Mouse (Mus musculus) forebrain, embryonic 12.5 days (tissue): ENCODE results near the gene Ccnl2. TPM values are rescaled to one million over a fixed set of nuclear protein-coding genes. Genes with fewer than 3 reads are reported as not detected.

Experiments used
- ATAC-seq: fragments of 200-750 bp; cut with Nextera tagmentation; 2 replicates; pipeline ENCODE4 v1.8.0; 2017; ENCODE audit warnings: moderate TSS enrichment; ENCODE audit not compliant: low FRiP score
- H3K27ac ChIP-seq: fragments of 300-500 bp; sonication (generic); 2 replicates; pipeline ENCODE4 v1.5.1; 2016; ENCODE audit warnings: mild to moderate bottlenecking
- H3K27me3 ChIP-seq: fragments of 300-500 bp; sonication (generic); 2 replicates; pipeline ENCODE4 v1.6.1; 2016; ENCODE audit warnings: mild to moderate bottlenecking
- H3K36me3 ChIP-seq: fragments of 300-500 bp; sonication (generic); replicated peaks from 2 replicates; pipeline ENCODE4 v1.6.1; 2016; ENCODE audit warnings: mild to moderate bottlenecking
- H3K4me1 ChIP-seq: fragments of 300-500 bp; sonication (generic); 2 replicates; pipeline ENCODE4 v1.6.1; 2016
- H3K4me2 ChIP-seq: fragments of 300-500 bp; sonication (generic); 2 replicates; pipeline ENCODE4 v1.6.1; 2016; ENCODE audit warnings: mild to moderate bottlenecking, moderate library complexity
- H3K4me3 ChIP-seq: fragments of 300-500 bp; sonication (generic); replicated peaks from 2 replicates; pipeline ENCODE4 v1.5.1; 2016; ENCODE audit warnings: mild to moderate bottlenecking
- H3K9ac ChIP-seq: fragments of 300-500 bp; sonication (generic); 2 replicates; pipeline ENCODE4 v1.6.1; 2016; ENCODE audit warnings: mild to moderate bottlenecking
- H3K9me3 ChIP-seq: fragments of 300-500 bp; sonication (generic); 2 replicates; pipeline ENCODE4 v1.6.1; 2016
- WGBS: fragments of 180-500 bp; shearing (Covaris S2); methylation state at CpG from one replicate; pipeline ENCODE4 v1.1.7; 2016; 5-methylcytosine and 5-hydroxymethylcytosine counted together
- polyA plus RNA-seq: library from polyadenylated mRNA; unstranded; fragments of >200 nt; fragmentation: Nextera tagmentation; extraction: Ambion mirVana; gene quantifications from 2 replicates; pipeline ENCODE4 v1.2.1, GENCODE M21; 2016

Ccnl2 gene
- polyA plus RNA-seq, result 195 and 202 TPM in 2 replicates

- Histone ChIP-seq H3K27ac (peak within 1 kb of the TSS; percentile 89), H3K9me3 (no peaks in the 10 kb centered on the region), H3K27me3 (no peaks in the 10 kb centered on the region), H3K4me1 (peaks cover 21% of the 10 kb centered on the region), H3K36me3 (peaks cover 72% of the 10 kb centered on the region), H3K4me3 (peak within 1 kb of the TSS; percentile 100), H3K9ac (peak within 1 kb of the TSS; percentile 99), H3K4me2 (peak within 1 kb of the TSS; percentile 82)
- ATAC-seq, result peak; percentile 99
- WGBS, result under 1% methylated on average over 60 of the region's 60 CpGs
Measured at GRCm38 (mm10) chr4:155811929-155812664, at the start of gene Ccnl2. Gene Ccnl2, plus strand, starts transcription at chr4:155812489.

- Histone ChIP-seq H3K4me1 (peaks cover 22% of the 10 kb centered on the region), H3K9ac (peak overlapping the region; percentile 75), H3K4me2 (peak overlapping the region; percentile 79), H3K27me3 (peaks cover 40% of the 10 kb centered on the region), H3K9me3 (no peaks in the 10 kb centered on the region), H3K27ac (0 out of 2 replicates have a peak overlapping the region, but pooled peaks have one; percentile 50), H3K36me3 (no peaks in the 10 kb centered on the region), H3K4me3 (peak overlapping the region; percentile 54)
- whole genome bisulfite sequencing, result 60% methylated on average over 5 of the region's 5 CpGs
- no peak for ATAC-seq
Measured at GRCm38 (mm10) chr4:155769496-155769879, 42.8 kb upstream of the Ccnl2 start.

DNA sequence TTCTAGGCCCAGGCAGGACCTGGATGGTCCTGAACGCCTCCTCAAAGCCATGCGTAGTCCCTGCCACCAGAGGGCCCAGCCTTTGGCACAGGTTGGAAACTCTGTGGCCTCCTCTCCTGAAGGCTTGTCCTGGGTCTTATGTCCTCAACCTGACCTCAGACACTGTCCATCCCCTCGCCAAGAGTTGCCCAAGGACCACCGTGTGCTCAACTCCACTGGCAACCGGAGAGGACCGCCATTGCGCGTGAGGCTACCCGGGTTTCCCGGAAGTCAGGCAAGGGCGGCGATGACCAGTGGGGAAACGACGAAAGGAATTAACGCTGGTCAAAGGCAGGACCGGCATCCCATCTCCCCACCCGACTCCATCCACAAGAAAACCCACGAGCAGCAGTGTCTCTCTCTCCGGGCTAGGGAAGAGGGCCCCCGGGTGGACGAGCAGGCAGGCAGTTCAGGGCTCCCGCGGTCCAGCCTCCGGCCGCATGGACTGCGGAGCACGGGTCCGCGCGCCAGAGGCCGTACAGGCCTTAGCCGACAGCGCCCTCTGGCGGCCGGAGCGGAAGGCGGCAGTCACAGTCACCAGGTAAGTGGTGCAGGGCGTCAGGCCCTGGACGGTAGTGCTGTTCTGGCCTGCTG lies 42.3 kb upstream of the Ccnl2 start:
- Histone ChIP-seq H3K9me3 (no peaks in the 10 kb centered on the region), H3K36me3 (no peaks in the 10 kb centered on the region), H3K4me1 (peaks cover 25% of the 10 kb centered on the region), H3K9ac (peak overlapping the region; percentile 75), H3K4me2 (peak overlapping the region; percentile 79), H3K27me3 (peaks cover 45% of the 10 kb centered on the region), H3K4me3 (peak overlapping the region; percentile 54), H3K27ac (peak overlapping the region; percentile 50)
- under 1% methylated on average over 39 of the region's 39 CpGs for WGBS
- ATAC-seq, result peak; percentile 92

DNA sequence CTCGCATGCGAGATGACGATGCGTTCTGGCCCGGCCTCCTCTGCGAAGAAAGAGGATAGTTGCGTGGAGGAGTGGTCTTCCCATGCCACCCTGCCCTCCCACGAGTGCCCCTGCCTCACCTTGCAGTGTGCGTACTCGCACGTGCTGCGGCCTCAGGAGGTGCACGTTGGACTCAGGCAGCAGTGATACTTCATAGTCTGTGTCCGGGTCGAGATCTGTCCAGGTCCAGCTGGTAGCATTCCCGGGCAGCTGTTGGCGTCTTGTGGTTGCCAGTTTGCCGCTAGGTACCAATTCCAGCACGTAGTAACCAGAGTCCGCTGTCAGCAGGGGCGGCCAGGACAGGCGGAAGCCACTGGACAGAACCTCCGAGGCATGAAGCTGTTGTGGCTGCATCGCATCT lies 41.7 kb upstream of the Ccnl2 start:
- peak overlapping the region; percentile 54 for H3K4me3 ChIP-seq
- H3K9me3 ChIP-seq, result no peaks in the 10 kb centered on the region
- WGBS, result 43% methylated on average over 24 of the region's 24 CpGs
- peak overlapping the region; percentile 79 for H3K4me2 ChIP-seq
- H3K27me3 ChIP-seq, result peaks cover 51% of the 10 kb centered on the region
- H3K36me3 ChIP-seq, result no peaks in the 10 kb centered on the region
- H3K4me1 ChIP-seq, result peaks cover 25% of the 10 kb centered on the region
- H3K9ac ChIP-seq, result peak overlapping the region; percentile 75
- no peak; the same call in 1 of the 2 replicates for ATAC-seq
- H3K27ac ChIP-seq, result no peak overlapping the region

- 82% methylated on average over 2 of the region's 2 CpGs for WGBS
- ATAC-seq, result no peak
- Histone ChIP-seq H3K9ac (no peak overlapping the region), H3K36me3 (no peaks in the 10 kb centered on the region), H3K9me3 (no peaks in the 10 kb centered on the region), H3K4me1 (peaks cover 25% of the 10 kb centered on the region), H3K4me3 (no peak overlapping the region), H3K4me2 (no peak overlapping the region), H3K27me3 (peaks cover 60% of the 10 kb centered on the region), H3K27ac (no peak overlapping the region)
Measured at GRCm38 (mm10) chr4:155771706-155772105, 40.6 kb upstream of the Ccnl2 start.

GRCm38 (mm10) chr4:155772786-155773185 lies 39.5 kb upstream of the Ccnl2 start:
- Histone ChIP-seq H3K9ac (peak overlapping the region; percentile 29), H3K4me3 (no peak overlapping the region), H3K4me2 (no peak overlapping the region), H3K36me3 (no peaks in the 10 kb centered on the region), H3K27me3 (peaks cover 63% of the 10 kb centered on the region), H3K27ac (no peak overlapping the region), H3K9me3 (no peaks in the 10 kb centered on the region), H3K4me1 (peaks cover 25% of the 10 kb centered on the region)
- 89% methylated on average over 13 of the region's 13 CpGs for WGBS
- ATAC-seq, result no peak

GRCm38 (mm10) chr4:155773335-155774078 lies 38.8 kb upstream of the Ccnl2 start:
- Histone ChIP-seq H3K9ac (0 out of 2 replicates have a peak overlapping the region, but pooled peaks have one; percentile 33), H3K4me3 (peak overlapping the region; percentile 34), H3K36me3 (no peaks in the 10 kb centered on the region), H3K27ac (no peak overlapping the region), H3K4me1 (peaks cover 25% of the 10 kb centered on the region), H3K4me2 (peak overlapping the region; percentile 60), H3K9me3 (no peaks in the 10 kb centered on the region), H3K27me3 (peaks cover 63% of the 10 kb centered on the region)
- no peak for ATAC-seq
- 39% methylated on average over 5 of the region's 5 CpGs for WGBS

- H3K27me3 ChIP-seq, result peaks cover 67% of the 10 kb centered on the region
- ATAC-seq, result peak; percentile 76
- WGBS, result 2% methylated on average over 35 of the region's 35 CpGs
Measured at GRCm38 (mm10) chr4:155774280-155774754, 38.0 kb upstream of the Ccnl2 start, which contains the start of gene Vwa1. Gene Vwa1, minus strand, starts transcription at chr4:155774698.

GRCm38 (mm10) chr4:155774971-155775740 lies 37.1 kb upstream of the Ccnl2 start:
- Histone ChIP-seq H3K4me3 (peak overlapping the region; percentile 34; the same call in 1 of the 2 replicates), H3K4me2 (peak overlapping the region; percentile 60), H3K9ac (no peak overlapping the region; the same call in 1 of the 2 replicates), H3K27ac (0 out of 2 replicates have a peak overlapping the region, but pooled peaks have one; percentile 9), H3K9me3 (no peaks in the 10 kb centered on the region), H3K36me3 (no peaks in the 10 kb centered on the region), H3K27me3 (peaks cover 67% of the 10 kb centered on the region), H3K4me1 (peaks cover 18% of the 10 kb centered on the region)
- no peak for ATAC-seq
- WGBS, result 66% methylated on average over 9 of the region's 9 CpGs

More at GRCm38 (mm10) chr4:155774280-155774754, 38.0 kb upstream of the Ccnl2 start, which contains the start of gene Vwa1:
- Histone ChIP-seq H3K4me1 (peaks cover 25% of the 10 kb centered on the region), H3K9ac (peak within 1 kb of the TSS; percentile 33; the same call in 1 of the 2 replicates), H3K9me3 (no peaks in the 10 kb centered on the region), H3K27ac (0 out of 2 replicates have a peak within 1 kb of the TSS, but pooled peaks have one; percentile 9), H3K36me3 (no peaks in the 10 kb centered on the region), H3K4me3 (peak within 1 kb of the TSS; percentile 34), H3K4me2 (peak within 1 kb of the TSS; percentile 60)

- Histone ChIP-seq H3K27me3 (peaks cover 64% of the 10 kb centered on the region), H3K9ac (no peak overlapping the region), H3K4me3 (no peak overlapping the region), H3K36me3 (no peaks in the 10 kb centered on the region), H3K4me1 (peaks cover 12% of the 10 kb centered on the region), H3K27ac (0 out of 2 replicates have a peak overlapping the region, but pooled peaks have one; percentile 9), H3K4me2 (no peak overlapping the region), H3K9me3 (no peaks in the 10 kb centered on the region)
- WGBS, result 81% methylated on average over 3 of the region's 3 CpGs
- no peak for ATAC-seq
Measured at GRCm38 (mm10) chr4:155775855-155776254, 36.4 kb upstream of the Ccnl2 start.

- Histone ChIP-seq H3K27me3 (peaks cover 58% of the 10 kb centered on the region), H3K27ac (no peak overlapping the region), H3K36me3 (no peaks in the 10 kb centered on the region), H3K9me3 (no peaks in the 10 kb centered on the region), H3K4me3 (no peak overlapping the region), H3K4me1 (peaks cover 12% of the 10 kb centered on the region), H3K9ac (no peak overlapping the region), H3K4me2 (no peak overlapping the region)
- no peak for ATAC-seq
- WGBS, result 50% methylated on average over 2 of the region's 2 CpGs
Measured at GRCm38 (mm10) chr4:155776704-155777335, 35.5 kb upstream of the Ccnl2 start.
